Mouse (Mus musculus) embryonic facial prominence, embryonic 11.5 days (tissue): ENCODE results near the gene Fxyd3. TPM values are rescaled to one million over a fixed set of nuclear protein-coding genes. Genes with fewer than 3 reads are reported as not detected.

ENCODE experiments used
- ATAC-seq: fragments of 200-750 bp; cut with Nextera tagmentation; replicated peaks from 2 replicates; pipeline ENCODE4 v1.8.0; 2017; ENCODE audit warnings: low read depth; ENCODE audit not compliant: insufficient number of reproducible peaks, low FRiP score, low TSS enrichment
- DNase-seq: peaks from one replicate; pipeline ENCODE4 v3.0.0-alpha.2; 2015; ENCODE audit warnings: low spot score
- H3K27ac ChIP-seq: fragments of 300-500 bp; sonication (generic); replicated peaks from 2 replicates; pipeline ENCODE4 v1.5.1; 2014; ENCODE audit warnings: mild to moderate bottlenecking, low read depth, low read length, control low read depth
- H3K27me3 ChIP-seq: fragments of 300-500 bp; sonication (generic); 2 replicates; pipeline ENCODE4 v1.6.1; 2014; ENCODE audit warnings: mild to moderate bottlenecking, low read length, moderate library complexity, mixed read lengths; ENCODE audit not compliant: control insufficient read depth, insufficient read depth
- H3K36me3 ChIP-seq: fragments of 300-500 bp; sonication (generic); replicated peaks from 2 replicates; pipeline ENCODE4 v1.6.1; 2014; ENCODE audit warnings: low read depth, mild to moderate bottlenecking, low read length, moderate library complexity, mixed read lengths; ENCODE audit not compliant: control insufficient read depth, insufficient read depth
- H3K4me1 ChIP-seq: fragments of 300-500 bp; sonication (generic); 2 replicates; pipeline ENCODE4 v1.6.1; 2014; ENCODE audit warnings: low read length, mixed read lengths; ENCODE audit not compliant: control insufficient read depth, insufficient read depth
- H3K4me2 ChIP-seq: fragments of 300-500 bp; sonication (generic); 2 replicates; pipeline ENCODE4 v1.6.1; 2014; ENCODE audit warnings: low read depth, mild to moderate bottlenecking, control low read depth, low read length, moderate library complexity
- H3K4me3 ChIP-seq: fragments of 300-500 bp; sonication (generic); 2 replicates; pipeline ENCODE4 v1.5.1; 2014; ENCODE audit warnings: low read depth, low read length, control low read depth
- H3K9ac ChIP-seq: fragments of 300-500 bp; sonication (generic); replicated peaks from 2 replicates; pipeline ENCODE4 v1.6.1; 2014; ENCODE audit warnings: mild to moderate bottlenecking, control low read depth, low read length
- H3K9me3 ChIP-seq: fragments of 300-500 bp; sonication (generic); replicated peaks from 2 replicates; pipeline ENCODE4 v1.6.1; 2016; ENCODE audit warnings: mild to moderate bottlenecking, low read length, inconsistent platforms, mixed read lengths; ENCODE audit not compliant: control insufficient read depth
- WGBS: fragments of 180-500 bp; shearing (Covaris S2); extraction: QIAGEN DNeasy Blood & Tissue Kit; methylation state at CpG from one replicate; pipeline ENCODE4 v1.1.7; 2014; 5-methylcytosine and 5-hydroxymethylcytosine counted together
- polyA plus RNA-seq: library from polyadenylated mRNA; unstranded; fragments of >200 nt; fragmentation: Nextera tagmentation; extraction: Ambion mirVana; gene quantifications from 2 replicates; pipeline ENCODE4 v1.2.1, GENCODE M21; 2014

The Fxyd3 gene
- polyA plus RNA-seq, 1 experiment from 2014 or later = 11.8 TPM

- ATAC-seq (no peak), DNase-seq (no peak)
- peaks cover 47% of the 10 kb centered on the region for H3K27me3 ChIP-seq
- no peak overlapping the region; the same call in 1 of the 2 replicates for H3K9ac ChIP-seq
- H3K4me2 ChIP-seq = peak overlapping the region; percentile 29; the same call in 1 of the 2 replicates
- 2% methylated on average over 9 of the region's 9 CpGs for WGBS
- no peak overlapping the region for H3K27ac ChIP-seq
- H3K4me1 ChIP-seq = peaks cover 17% of the 10 kb centered on the region
- H3K4me3 ChIP-seq = peak overlapping the region; percentile 18
- H3K36me3 ChIP-seq = no peaks in the 10 kb centered on the region
- H3K9me3 ChIP-seq = no peaks in the 10 kb centered on the region
Measured at GRCm38 (mm10) chr7:31050921-31051320, 25.6 kb downstream of the Fxyd3 start.

- no peak overlapping the region; the same call in 1 of the 2 replicates for H3K9ac ChIP-seq
- DNase-seq = no peak
- H3K4me1 ChIP-seq = peaks cover 16% of the 10 kb centered on the region
- peak overlapping the region; percentile 32 for H3K4me2 ChIP-seq
- no peaks in the 10 kb centered on the region for H3K36me3 ChIP-seq
- no peak overlapping the region for H3K27ac ChIP-seq
- peaks cover 47% of the 10 kb centered on the region for H3K27me3 ChIP-seq
- H3K9me3 ChIP-seq = no peaks in the 10 kb centered on the region
- 2% methylated on average over 6 of the region's 6 CpGs for WGBS
- no peak for ATAC-seq
- H3K4me3 ChIP-seq = peak overlapping the region; percentile 18; the same call in 1 of the 2 replicates
Measured at GRCm38 (mm10) chr7:31050487-31050886, 26.0 kb downstream of the Fxyd3 start.

- DNase-seq (no peak), ATAC-seq (no peak)
- H3K4me3 ChIP-seq = peak overlapping the region; percentile 18
- H3K4me1 ChIP-seq = peaks cover 11% of the 10 kb centered on the region
- WGBS = 5% methylated on average over 11 of the region's 15 CpGs
- peak overlapping the region; percentile 32 for H3K4me2 ChIP-seq
- H3K9ac ChIP-seq = no peak overlapping the region; the same call in 1 of the 2 replicates
- no peak overlapping the region for H3K27ac ChIP-seq
- no peaks in the 10 kb centered on the region for H3K36me3 ChIP-seq
- no peaks in the 10 kb centered on the region for H3K9me3 ChIP-seq
- peaks cover 47% of the 10 kb centered on the region for H3K27me3 ChIP-seq
Measured at GRCm38 (mm10) chr7:31049846-31050281, 26.6 kb downstream of the Fxyd3 start.

- no peak overlapping the region; the same call in 1 of the 2 replicates for H3K4me2 ChIP-seq
- H3K36me3 ChIP-seq = no peaks in the 10 kb centered on the region
- WGBS = 16% methylated on average over 5 of the region's 5 CpGs
- DNase-seq = peak; percentile 68
- H3K27ac ChIP-seq = no peak overlapping the region
- H3K4me1 ChIP-seq = peaks cover 9% of the 10 kb centered on the region
- no peak for ATAC-seq
- H3K4me3 ChIP-seq = peak overlapping the region; percentile 18
- H3K9me3 ChIP-seq = no peaks in the 10 kb centered on the region
- H3K27me3 ChIP-seq = peaks cover 46% of the 10 kb centered on the region
- H3K9ac ChIP-seq = no peak overlapping the region
Measured at GRCm38 (mm10) chr7:31049135-31049845, 27.2 kb downstream of the Fxyd3 start.

- DNase-seq = no peak
- no peak within 1 kb of the TSS for H3K4me3 ChIP-seq
- H3K36me3 ChIP-seq = no peaks in the 10 kb centered on the region
- peaks cover 18% of the 10 kb centered on the region for H3K27me3 ChIP-seq
- no peak within 1 kb of the TSS for H3K27ac ChIP-seq
- H3K4me2 ChIP-seq = peak within 1 kb of the TSS; percentile 32
- no peak within 1 kb of the TSS; the same call in 1 of the 2 replicates for H3K9ac ChIP-seq
- H3K9me3 ChIP-seq = no peaks in the 10 kb centered on the region
- peaks cover 3% of the 10 kb centered on the region for H3K4me1 ChIP-seq
- no peak for ATAC-seq
- WGBS = 30% methylated on average over 10 of the region's 10 CpGs
Measured at GRCm38 (mm10) chr7:31042431-31042910, 34.0 kb downstream of the Fxyd3 start, which contains the start of gene Fxyd5. Fxyd5 (minus strand) TSS chr7:31042481.

GRCm38 (mm10) chr7:31041662-31042315 is 34.7 kb downstream of the Fxyd3 start:
- H3K27ac ChIP-seq = no peak overlapping the region
- no peaks in the 10 kb centered on the region for H3K36me3 ChIP-seq
- H3K4me2 ChIP-seq = peak overlapping the region; percentile 32
- H3K27me3 ChIP-seq = peaks cover 18% of the 10 kb centered on the region
- H3K4me1 ChIP-seq = peaks cover 3% of the 10 kb centered on the region
- WGBS = 3% methylated on average over 28 of the region's 28 CpGs
- ATAC-seq (no peak), DNase-seq (no peak)
- H3K4me3 ChIP-seq = no peak overlapping the region
- no peaks in the 10 kb centered on the region for H3K9me3 ChIP-seq
- no peak overlapping the region; the same call in 1 of the 2 replicates for H3K9ac ChIP-seq

GRCm38 (mm10) chr7:31041023-31041407 is 35.5 kb downstream of the Fxyd3 start:
- Histone ChIP-seq H3K27ac (no peak overlapping the region), H3K4me3 (no peak overlapping the region), H3K9ac (no peak overlapping the region), H3K4me1 (peaks cover 3% of the 10 kb centered on the region), H3K9me3 (no peaks in the 10 kb centered on the region), H3K36me3 (no peaks in the 10 kb centered on the region), H3K27me3 (peaks cover 18% of the 10 kb centered on the region), H3K4me2 (no peak overlapping the region)
- DNase-seq = no peak
- ATAC-seq = no peak
- WGBS = 41% methylated on average over 8 of the region's 8 CpGs
